Mouse (Mus musculus) 416B (cell line): ENCODE data around the gene Hist2h2aa1.
"Not testable (repeated sequence)": the region's sequence is repeated elsewhere in the genome, so short reads cannot be mapped to it uniquely, and the experiment has no call there.

Experiments used
- DNase-seq: peaks from one replicate; pipeline ENCODE4 v3.0.0; 2011; ENCODE audit warnings: low read depth

The Hist2h2aa1 gene

GRCm38 (mm10) chr3:96230404-96230803 is 14.9 kb upstream of the Hist2h2aa1 start:
- no peak for DNase-seq

- no peak for DNase-seq
Measured at GRCm38 (mm10) chr3:96230910-96231757, 14.2 kb upstream of the Hist2h2aa1 start.

GRCm38 (mm10) chr3:96231758-96232120 is 13.6 kb upstream of the Hist2h2aa1 start:
- DNase-seq: no peak

GRCm38 (mm10) chr3:96234914-96235313 is 10.4 kb upstream of the Hist2h2aa1 start:
- peak; percentile 48 for DNase-seq

- no peak for DNase-seq
Measured at GRCm38 (mm10) chr3:96235836-96236235, 9.5 kb upstream of the Hist2h2aa1 start.

- no peak for DNase-seq
Measured at GRCm38 (mm10) chr3:96236834-96237334, 8.4 kb upstream of the Hist2h2aa1 start.

GRCm38 (mm10) chr3:96237335-96237903 is 7.9 kb upstream of the Hist2h2aa1 start:
- DNase-seq: peak; percentile 78

- DNase-seq: peak; percentile 88
Measured at GRCm38 (mm10) chr3:96237904-96238511, 7.3 kb upstream of the Hist2h2aa1 start.

GRCm38 (mm10) chr3:96238954-96239793 is 6.1 kb upstream of the Hist2h2aa1 start, which contains the start of gene Hist2h3c2:
Hist2h3c2 (minus strand) TSS chr3:96239127.
- not testable (repeated sequence) for DNase-seq

GRCm38 (mm10) chr3:96239949-96240798 is 5.1 kb upstream of the Hist2h2aa1 start, which contains the start of gene Hist2h2aa2:
Hist2h2aa2 (minus strand) TSS chr3:96240276.
- peak; percentile 89 for DNase-seq

- no peak for DNase-seq
Measured at GRCm38 (mm10) chr3:96240799-96241197, 4.5 kb upstream of the Hist2h2aa1 start.

GRCm38 (mm10) chr3:96243921-96244572 is 1.2 kb upstream of the Hist2h2aa1 start:
- DNase-seq: peak; percentile 55

GRCm38 (mm10) chr3:96246018-96246417 is 721 bp downstream of the Hist2h2aa1 start:
- DNase-seq: not testable (repeated sequence)

- DNase-seq: not testable (repeated sequence)
Measured at GRCm38 (mm10) chr3:96246427-96246856, 1.1 kb downstream of the Hist2h2aa1 start, which contains the start of gene Hist2h3c1. Hist2h3c1 (plus strand) TSS chr3:96246685.

GRCm38 (mm10) chr3:96247356-96248140 is 2.3 kb downstream of the Hist2h2aa1 start:
- DNase-seq: peak; percentile 76

- peak; percentile 70 for DNase-seq
Measured at GRCm38 (mm10) chr3:96248141-96249033, 3.1 kb downstream of the Hist2h2aa1 start.

- DNase-seq: no peak
Measured at GRCm38 (mm10) chr3:96249034-96249345, 3.7 kb downstream of the Hist2h2aa1 start.

GRCm38 (mm10) chr3:96250890-96251289 is 5.6 kb downstream of the Hist2h2aa1 start:
- no peak for DNase-seq
